Mouse (Mus musculus) neutrophil, adult 5-6 weeks (primary cell): ENCODE measurements around the gene Depdc5. TPM values are rescaled to one million over a fixed set of nuclear protein-coding genes. Genes with fewer than 3 reads are reported as not detected.
"Not testable (repeated sequence)": the region's sequence is repeated elsewhere in the genome, so short reads cannot be mapped to it uniquely, and the experiment has no call there.

ENCODE experiments used
- ATAC-seq: fragments of 151-379, 151-347 bp; 2 replicates; pipeline ENCODE4 v1.8.0; 2017; ENCODE audit warnings: mild to moderate bottlenecking, moderate TSS enrichment; ENCODE audit not compliant: insufficient number of reproducible peaks, poor library complexity, low FRiP score, severe bottlenecking; ENCODE audit errors: extremely low read depth
- total RNA-seq: library from RNA; stranded (forward); fragments of 200-1000 nt; gene quantifications from 2 replicates; pipeline ENCODE4 v1.2.3, GENCODE M21; 2017

The Depdc5 gene
- 55.7 and 58.4 TPM in 2 replicates for total RNA-seq

GRCm38 (mm10) chr5:32863253-32864228 is at the start of gene Depdc5:
Gene Depdc5, plus strand, starts transcription at chr5:32863701.
- ATAC-seq: peak; percentile 99

GRCm38 (mm10) chr5:32815396-32815795 is 48.1 kb upstream of the Depdc5 start:
- no peak for ATAC-seq

- ATAC-seq: no peak
These were observed 43.0 kb upstream of the Depdc5 start for GRCm38 (mm10) chr5:32820471-32820870.

GRCm38 (mm10) chr5:32827009-32827408 is 36.5 kb upstream of the Depdc5 start, which contains the start of gene Gm20671:
Gene Gm20671, minus strand, starts transcription at chr5:32827109.
- ATAC-seq: no peak

GRCm38 (mm10) chr5:32828766-32829165 is 34.7 kb upstream of the Depdc5 start:
- not testable (repeated sequence) for ATAC-seq

GRCm38 (mm10) chr5:32830054-32830453 is 33.4 kb upstream of the Depdc5 start:
- no peak for ATAC-seq

GRCm38 (mm10) chr5:32834497-32834896 is 29.0 kb upstream of the Depdc5 start:
- ATAC-seq: no peak

GRCm38 (mm10) chr5:32836976-32837375 is 26.5 kb upstream of the Depdc5 start:
- ATAC-seq: no peak

- ATAC-seq: no peak
These were observed 23.5 kb upstream of the Depdc5 start for GRCm38 (mm10) chr5:32840029-32840428.

GRCm38 (mm10) chr5:32849178-32849577 is 14.3 kb upstream of the Depdc5 start:
- no peak for ATAC-seq

- not testable (repeated sequence) for ATAC-seq
These were observed 13.9 kb upstream of the Depdc5 start for GRCm38 (mm10) chr5:32849580-32849979.

- ATAC-seq: no peak
These were observed 11.5 kb upstream of the Depdc5 start for GRCm38 (mm10) chr5:32852026-32852425.

- ATAC-seq: peak; percentile 97
These were observed 9.6 kb upstream of the Depdc5 start, which contains the start of gene Prr14l for GRCm38 (mm10) chr5:32853731-32854507. Gene Prr14l, minus strand, starts transcription at chr5:32854256.

- ATAC-seq: no peak
These were observed 8.7 kb upstream of the Depdc5 start for GRCm38 (mm10) chr5:32854818-32855217.

- ATAC-seq: not testable (repeated sequence)
These were observed 8.2 kb upstream of the Depdc5 start for GRCm38 (mm10) chr5:32855274-32855673.

- ATAC-seq: no peak
These were observed 5.7 kb upstream of the Depdc5 start for GRCm38 (mm10) chr5:32857781-32858220.

- no peak for ATAC-seq
These were observed 2.4 kb upstream of the Depdc5 start for GRCm38 (mm10) chr5:32861082-32861481.

GRCm38 (mm10) chr5:32862469-32863132 is 900 bp upstream of the Depdc5 start:
- ATAC-seq: no peak
